Mouse (Mus musculus) CH12.LX (cell line): ENCODE data around the gene Tasp1.

Experiments used
- CHD2 ChIP-seq: IDR thresholded peaks from 2 replicates; pipeline ENCODE4 v1.6.1; 2011; ENCODE audit warnings: low read length, improper control_type of control experiment
- CTCF ChIP-seq, 2 experiments: IDR thresholded peaks in 1 of 2; conservative IDR thresholded peaks in 1 of 2; 2 replicates each; pipeline ENCODE4 v1.5.1; 2011 to 2012; ENCODE audit warnings: low read depth in 2 of 2, low read length in 2 of 2, improper control_type of control experiment in 1 of 2, inconsistent platforms in 1 of 2, mild to moderate bottlenecking in 1 of 2, moderate library complexity in 1 of 2
- ELF1 ChIP-seq: IDR thresholded peaks from 2 replicates; pipeline ENCODE4 v1.6.1; 2014; ENCODE audit warnings: low read depth, mild to moderate bottlenecking, inconsistent platforms, low read length, improper control_type of control experiment
- EP300 ChIP-seq: IDR thresholded peaks from 2 replicates; pipeline ENCODE4 v1.6.1; 2011; ENCODE audit warnings: low read length, improper control_type of control experiment
- GABPA ChIP-seq: IDR thresholded peaks from 2 replicates; pipeline ENCODE4 v1.6.1; 2012; ENCODE audit warnings: low read depth, low read length, improper control_type of control experiment, inconsistent platforms; ENCODE audit not compliant: insufficient replicate concordance
- JUND ChIP-seq: conservative IDR thresholded peaks from 2 replicates; pipeline ENCODE4 v1.6.1; 2011; ENCODE audit warnings: low read depth, low read length, improper control_type of control experiment
- POLR2A ChIP-seq: IDR thresholded peaks from 2 replicates; pipeline ENCODE4 v1.6.1; 2011; ENCODE audit warnings: low read depth, mild to moderate bottlenecking, improper control_type of control experiment, low read length
- RAD21 ChIP-seq: IDR thresholded peaks from 2 replicates; pipeline ENCODE4 v1.6.1; 2011; ENCODE audit warnings: low read depth, mild to moderate bottlenecking, low read length, improper control_type of control experiment, moderate library complexity
- RCOR1 ChIP-seq: conservative IDR thresholded peaks from 2 replicates; pipeline ENCODE4 v1.6.1; 2012; ENCODE audit warnings: low read depth, mild to moderate bottlenecking, inconsistent platforms, low read length, improper control_type of control experiment
- SIN3A ChIP-seq: IDR thresholded peaks from 2 replicates; pipeline ENCODE4 v1.6.1; 2012; ENCODE audit warnings: low read length, improper control_type of control experiment, inconsistent platforms
- TCF12 ChIP-seq: IDR thresholded peaks from 2 replicates; pipeline ENCODE4 v1.6.1; 2014; ENCODE audit warnings: low read depth, mild to moderate bottlenecking, inconsistent platforms, low read length, improper control_type of control experiment
- UBTF ChIP-seq: IDR thresholded peaks from 2 replicates; pipeline ENCODE4 v1.6.1; 2012; ENCODE audit warnings: low read depth, mild to moderate bottlenecking, inconsistent platforms, low read length, improper control_type of control experiment, moderate library complexity
- USF2 ChIP-seq: conservative IDR thresholded peaks from 2 replicates; pipeline ENCODE4 v1.6.1; 2011; ENCODE audit warnings: low read depth, low read length, improper control_type of control experiment

DNA sequence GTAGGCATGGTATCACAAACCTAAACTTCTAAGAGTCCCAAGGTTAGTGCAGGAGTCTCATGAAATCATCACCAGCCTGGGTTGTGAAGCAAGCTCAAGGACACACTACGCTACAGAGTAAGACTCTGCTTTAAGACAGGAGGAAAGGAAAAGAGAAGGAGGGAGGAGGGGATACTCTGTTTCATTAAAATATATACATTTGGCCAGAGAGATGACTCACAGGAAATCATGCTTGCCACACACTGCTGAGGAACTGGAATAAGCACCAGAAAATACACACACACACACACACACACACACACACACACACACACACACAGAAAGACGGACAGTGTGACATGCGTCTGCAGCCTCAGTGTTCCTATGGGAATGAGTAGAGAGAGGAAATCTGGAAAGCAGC lies 59.2 kb downstream of the Tasp1 start:
- TF ChIP-seq UBTF (no peak), GABPA (no peak), SIN3A (no peak), TCF12 (no peak), RCOR1 (no peak), CTCF (conservative IDR thresholded peaks at IDR 0.05 in 1 of 2, IDR thresholded peaks at IDR 0.05 in 1 of 2; ENCODE audit: low read depth in 2 of 2, low read length in 2 of 2) (no peak), CHD2 (no peak), RAD21 (no peak), USF2 (no peak), JUND (no peak), EP300 (no peak), ELF1 (no peak), POLR2A (no peak)
